Mouse (Mus musculus): ENCODE data around the gene Fam131b. TPM values are rescaled to one million over a fixed set of nuclear protein-coding genes. Genes with fewer than 3 reads are reported as not detected.

Fam131b gene
- polyA plus RNA-seq (2021; fragmentation: Nextera tagmentation), result 6.5 and 15.8 TPM in 2 replicates
- long read RNA-seq, experiment 1, full-length matches to known transcripts, result 28 of 42 reads
- long read RNA-seq, experiment 1, partial matches to known transcripts, result 12 of 42 reads
- long read RNA-seq, experiment 1, other reads (novel, unspliced or antisense), result 2 of 42 reads
- long read RNA-seq, experiment 2, full-length matches to known transcripts, result 2 of 25 reads
- long read RNA-seq, experiment 2, partial matches to known transcripts, result 2 of 25 reads
- long read RNA-seq, experiment 2, other reads (novel, unspliced or antisense), result 21 of 25 reads

DNA sequence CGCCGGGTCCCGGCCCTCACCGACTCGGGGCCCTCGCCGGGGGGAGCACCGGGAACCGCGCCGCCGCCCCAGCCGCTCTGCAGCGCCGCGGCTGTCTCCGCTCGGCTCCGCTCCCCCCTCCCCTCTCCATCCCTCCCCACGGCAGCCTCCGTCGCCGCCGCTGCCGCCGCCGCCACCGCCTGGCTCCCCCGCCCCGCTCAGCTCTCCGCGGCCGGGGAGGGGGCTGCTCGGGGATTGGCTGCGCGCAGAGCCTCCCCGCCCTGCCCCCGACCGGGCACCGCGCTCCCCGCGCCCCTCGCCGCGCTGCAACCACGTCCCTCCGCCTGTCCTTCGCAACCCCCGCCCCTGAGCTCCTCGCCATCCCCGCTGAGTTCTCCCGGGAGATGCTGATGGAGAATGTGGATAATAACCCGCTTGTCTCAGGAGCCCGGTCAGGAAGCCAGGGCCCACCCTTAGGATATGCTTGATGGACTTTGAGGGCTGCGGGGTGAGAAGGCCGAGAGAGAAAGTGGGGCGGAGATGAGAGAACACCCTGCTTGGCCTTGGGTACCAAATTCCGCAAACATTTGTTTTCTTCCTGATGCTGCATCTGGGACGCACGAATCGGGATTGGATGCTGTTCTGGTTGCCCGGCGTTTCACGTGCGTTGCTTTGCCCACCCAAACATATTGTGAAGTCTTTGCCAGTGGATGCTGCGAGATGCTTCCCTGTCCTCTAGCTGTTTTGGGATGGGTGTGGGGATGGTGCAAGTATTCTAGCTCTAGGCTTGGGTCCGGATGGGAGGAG, at the start of gene Fam131b:
Gene Fam131b (minus strand): TSS at position 162 of the 786 bp plus-strand sequence.

DNA sequence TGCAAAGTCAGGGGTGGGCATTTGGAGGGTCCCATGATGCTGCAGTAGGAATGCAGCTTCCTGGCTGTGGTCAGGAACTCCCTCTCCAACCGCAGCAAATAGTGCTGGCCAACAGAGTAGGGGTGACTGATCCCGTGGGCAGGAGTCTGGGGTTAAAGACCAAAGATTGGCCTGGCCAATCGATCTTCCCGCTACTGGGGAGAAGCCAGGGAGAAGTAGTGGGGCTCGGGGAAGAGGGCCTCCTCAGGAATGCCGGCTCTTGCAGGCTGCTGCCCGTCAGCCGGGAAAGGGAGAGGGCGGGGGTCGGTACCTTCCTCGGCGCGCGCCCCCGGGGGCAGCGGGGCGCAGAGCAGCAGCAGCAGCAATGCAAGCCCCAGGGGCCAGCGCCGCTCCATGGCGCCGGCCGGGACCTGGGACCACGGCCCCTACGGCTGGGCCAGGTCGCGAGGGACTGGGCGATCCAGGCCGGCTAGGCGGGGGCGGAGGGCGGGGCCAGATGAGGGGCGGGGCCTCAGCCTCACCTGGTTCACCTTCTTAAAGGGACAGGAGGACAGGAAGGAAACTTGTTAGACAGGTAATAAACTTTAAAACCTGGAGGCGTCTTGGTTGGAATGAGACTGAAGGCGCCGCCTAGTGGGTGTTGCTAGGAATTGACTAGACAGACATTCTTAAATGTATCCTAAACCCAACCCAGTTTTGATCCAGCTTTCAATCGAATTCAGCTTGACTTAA, 48.5 kb upstream of the Fam131b start, which contains the start of gene Epha1:
Gene Epha1 (minus strand): TSS at position 453 of the 732 bp plus-strand sequence.

DNA sequence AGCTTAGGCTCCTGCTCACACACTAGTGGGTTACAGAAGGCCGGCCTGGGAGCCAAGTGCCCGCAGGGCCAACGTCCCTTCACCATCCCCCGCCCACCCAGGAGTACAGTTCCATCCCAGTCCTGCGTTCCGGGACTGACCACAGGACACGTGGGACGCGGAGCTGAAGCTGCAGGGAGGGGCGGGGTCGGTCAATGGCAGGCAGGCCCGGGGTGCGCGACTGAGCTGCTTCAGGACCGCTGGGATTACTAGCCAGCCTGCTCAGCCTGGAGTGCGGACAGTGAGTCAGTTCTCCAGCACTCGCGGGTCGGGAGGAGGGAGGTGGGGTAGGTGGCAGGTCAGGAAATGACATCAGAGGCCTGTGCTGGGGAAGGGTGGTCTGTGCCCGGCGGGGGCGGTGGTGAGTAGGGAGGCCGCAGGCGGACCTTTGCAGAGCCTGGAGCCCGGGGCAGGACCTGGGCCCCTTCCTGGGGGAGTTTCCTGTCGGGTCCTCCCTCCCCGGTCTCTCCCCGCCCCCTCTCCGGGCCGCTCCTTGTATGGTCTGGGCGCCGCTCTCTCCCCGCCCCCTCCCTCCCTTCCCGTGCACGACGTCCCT, 25.1 kb upstream of the Fam131b start, which contains the start of gene Zyx:
Gene Zyx (plus strand): TSS at position 205 of the 595 bp plus-strand sequence.

DNA sequence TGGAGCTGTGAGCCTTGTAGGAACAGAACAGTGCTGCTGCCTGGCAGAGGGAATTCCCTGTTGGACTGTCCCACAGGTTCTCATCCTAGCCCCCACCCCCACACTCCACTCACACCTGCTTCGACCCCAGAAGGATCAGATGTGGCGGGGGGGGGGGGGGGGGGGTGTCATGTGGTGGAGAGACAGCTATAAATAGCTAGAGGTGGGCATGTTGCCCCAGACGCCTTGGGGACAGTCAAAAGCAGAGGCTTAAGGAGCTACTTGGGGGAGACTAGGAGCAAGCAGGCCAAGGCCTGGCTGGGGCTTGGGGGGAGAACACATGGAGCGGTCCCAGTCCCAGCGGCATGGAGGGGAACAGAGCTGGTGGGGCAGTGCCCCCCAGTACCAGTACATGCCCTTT, 38.0 kb downstream of the Fam131b start, which contains the start of gene Clcn1:
Gene Clcn1 (plus strand): TSS at position 238 of the 400 bp plus-strand sequence.

Other genes starting within 250 kb of the Fam131b start
- gene Tas2r139, start 183.7 kb downstream of the Fam131b start, polyA plus RNA-seq (2021; fragmentation: Nextera tagmentation), result not detected in 2 replicates
- not detected in 2 replicates for gene Tas2r144, start 109.3 kb downstream of the Fam131b start, polyA plus RNA-seq (2021; fragmentation: Nextera tagmentation)
- 39.6 and 39.7 TPM in 2 replicates for gene Gstk1, start 78.7 kb downstream of the Fam131b start, polyA plus RNA-seq (2021; fragmentation: Nextera tagmentation)
- not detected in 2 replicates for gene Tmem139, start 62.7 kb downstream of the Fam131b start, polyA plus RNA-seq (2021; fragmentation: Nextera tagmentation)
- 3.1 and 4.3 TPM in 2 replicates for gene Casp2, start 59.7 kb downstream of the Fam131b start, polyA plus RNA-seq (2021; fragmentation: Nextera tagmentation)
- 0.16 and 0.19 TPM in 2 replicates for gene Clcn1, start 38.0 kb downstream of the Fam131b start, polyA plus RNA-seq (2021; fragmentation: Nextera tagmentation)
- gene Zyx, start 25.0 kb upstream of the Fam131b start, polyA plus RNA-seq (2021; fragmentation: Nextera tagmentation), result 9.2 and 25.8 TPM in 2 replicates
- 0.11 TPM in 1 of 2 replicates, not detected in the other for gene Epha1, start 48.6 kb upstream of the Fam131b start, polyA plus RNA-seq (2021; fragmentation: Nextera tagmentation)
- gene Tas2r143, start 75.6 kb upstream of the Fam131b start, polyA plus RNA-seq (2021; fragmentation: Nextera tagmentation), result not detected in 2 replicates
- not detected in 2 replicates for gene Tas2r135, start 80.8 kb upstream of the Fam131b start, polyA plus RNA-seq (2021; fragmentation: Nextera tagmentation)
- gene Tas2r126, start 109.9 kb upstream of the Fam131b start, polyA plus RNA-seq (2021; fragmentation: Nextera tagmentation), result not detected in 2 replicates
- gene Olfr458, start 140.6 kb upstream of the Fam131b start, polyA plus RNA-seq (2021; fragmentation: Nextera tagmentation), result not detected in 2 replicates
- gene Olfr457, start 151.7 kb upstream of the Fam131b start, polyA plus RNA-seq (2021; fragmentation: Nextera tagmentation), result 0.03 TPM in 1 of 2 replicates, not detected in the other
- not detected in 2 replicates for gene Olfr456, start 162.6 kb upstream of the Fam131b start, polyA plus RNA-seq (2021; fragmentation: Nextera tagmentation)
- gene Olfr455, start 222.9 kb upstream of the Fam131b start, polyA plus RNA-seq (2021; fragmentation: Nextera tagmentation), result not detected in 2 replicates

Data from left cerebral cortex, adult 6 months (tissue).